Mouse (Mus musculus): ENCODE measurements around the gene Rbm19. TPM values are rescaled to one million over a fixed set of nuclear protein-coding genes. Genes with fewer than 3 reads are reported as not detected.

The Rbm19 gene
- polyA plus RNA-seq, 1 experiment: 33.7 TPM

GRCm38 (mm10) chr5:120151145-120151544 lies 34.9 kb downstream of the Rbm19 start:
- no peak for TF ChIP-seq GATA1 (IDR thresholded peaks at IDR 0.05; ENCODE audit: low read length)

- TF ChIP-seq GATA1 (IDR thresholded peaks at IDR 0.05; ENCODE audit: low read length): no peak
Observed at GRCm38 (mm10) chr5:120153140-120153539, 36.9 kb downstream of the Rbm19 start.

- no peak for TF ChIP-seq GATA1 (IDR thresholded peaks at IDR 0.05; ENCODE audit: low read length)
Observed at GRCm38 (mm10) chr5:120155672-120156071, 39.4 kb downstream of the Rbm19 start.

GRCm38 (mm10) chr5:120156166-120156909 lies 40.1 kb downstream of the Rbm19 start:
- TF ChIP-seq GATA1 (IDR thresholded peaks at IDR 0.05; ENCODE audit: low read length): no peak

- no peak for TF ChIP-seq GATA1 (IDR thresholded peaks at IDR 0.05; ENCODE audit: low read length)
Observed at GRCm38 (mm10) chr5:120157115-120157514, 40.9 kb downstream of the Rbm19 start.

GRCm38 (mm10) chr5:120158476-120158875 lies 42.2 kb downstream of the Rbm19 start:
- TF ChIP-seq GATA1 (IDR thresholded peaks at IDR 0.05; ENCODE audit: low read length): no peak

GRCm38 (mm10) chr5:120160923-120161658 lies 44.8 kb downstream of the Rbm19 start:
- TF ChIP-seq GATA1 (IDR thresholded peaks at IDR 0.05; ENCODE audit: low read length): no peak

GRCm38 (mm10) chr5:120162689-120163088 lies 46.4 kb downstream of the Rbm19 start:
- no peak for TF ChIP-seq GATA1 (IDR thresholded peaks at IDR 0.05; ENCODE audit: low read length)

- TF ChIP-seq GATA1 (IDR thresholded peaks at IDR 0.05; ENCODE audit: low read length): no peak
Observed at GRCm38 (mm10) chr5:120163428-120163827, 47.2 kb downstream of the Rbm19 start.

- TF ChIP-seq GATA1 (IDR thresholded peaks at IDR 0.05; ENCODE audit: low read length): no peak
Observed at GRCm38 (mm10) chr5:120164450-120164849, 48.2 kb downstream of the Rbm19 start.

- no peak for TF ChIP-seq GATA1 (IDR thresholded peaks at IDR 0.05; ENCODE audit: low read length)
Observed at GRCm38 (mm10) chr5:120165061-120165942, 49.0 kb downstream of the Rbm19 start.

- TF ChIP-seq GATA1 (IDR thresholded peaks at IDR 0.05; ENCODE audit: low read length): no peak
Observed at GRCm38 (mm10) chr5:120167787-120168325, 51.6 kb downstream of the Rbm19 start.

- no peak for TF ChIP-seq GATA1 (IDR thresholded peaks at IDR 0.05; ENCODE audit: low read length)
Observed at GRCm38 (mm10) chr5:120171865-120172728, 55.8 kb downstream of the Rbm19 start.

- no peak for TF ChIP-seq GATA1 (IDR thresholded peaks at IDR 0.05; ENCODE audit: low read length)
Observed at GRCm38 (mm10) chr5:120172729-120173101, 56.5 kb downstream of the Rbm19 start.

- TF ChIP-seq GATA1 (IDR thresholded peaks at IDR 0.05; ENCODE audit: low read length): no peak
Observed at GRCm38 (mm10) chr5:120174317-120174716, 58.1 kb downstream of the Rbm19 start.
